Mouse (Mus musculus): ENCODE measurements around the gene Ephx1. TPM values are rescaled to one million over a fixed set of nuclear protein-coding genes. Genes with fewer than 3 reads are reported as not detected.

Ephx1 gene
- 1.3 and 1.7 TPM in 2 replicates for polyA plus RNA-seq (2015; fragmentation: Nextera tagmentation; extraction: Ambion mirVana)

DNA sequence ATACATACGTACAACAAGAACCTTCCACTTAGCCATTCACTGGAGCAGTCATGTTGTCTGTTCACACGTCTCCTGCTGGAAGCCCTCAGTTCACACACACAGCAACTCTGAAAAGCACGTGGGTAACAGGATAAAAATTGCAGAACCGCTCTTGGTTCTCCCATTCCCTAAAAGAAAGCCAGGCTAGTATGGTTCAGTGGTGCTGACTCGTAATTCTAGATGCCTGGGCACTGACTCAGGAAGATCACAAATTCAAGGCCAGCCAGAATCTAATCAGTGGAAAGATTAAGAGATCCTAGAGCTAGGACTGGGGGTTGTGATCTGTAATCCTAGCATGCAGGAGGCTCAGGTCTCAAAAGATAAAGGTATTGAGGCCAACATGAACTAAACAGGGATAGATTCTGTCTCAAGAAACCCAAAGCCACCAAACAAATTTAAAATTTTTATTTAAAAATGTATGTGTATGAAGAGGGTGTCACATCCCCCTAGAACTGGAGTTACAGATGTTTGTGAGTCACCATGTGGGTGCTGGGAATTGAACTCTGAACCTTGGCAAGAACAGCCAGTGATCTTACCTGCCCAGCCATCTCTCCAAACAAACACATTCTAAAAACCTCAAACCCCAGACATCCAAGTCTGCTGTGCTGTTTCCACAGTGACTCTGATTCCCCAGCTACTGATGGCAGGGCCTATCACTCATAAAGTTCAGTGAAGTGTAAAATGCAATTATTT lies at the start of gene Ephx1:
TSS of gene Ephx1 (minus strand) at position 149 of the 732 bp plus-strand sequence.
- Histone ChIP-seq H3K4me3 (no peak within 1 kb of the TSS), H3K4me1 (peaks cover 14% of the 10 kb centered on the region), H3K4me2 (no peak within 1 kb of the TSS), H3K9me3 (replicated peaks) (no peaks in the 10 kb centered on the region), H3K9ac (no peak within 1 kb of the TSS), H3K36me3 (ENCODE audit: poor library complexity, severe bottlenecking) (no peaks in the 10 kb centered on the region), H3K27me3 (peaks cover 10% of the 10 kb centered on the region), H3K27ac (no peak within 1 kb of the TSS)
- 54% methylated on average over 5 of the region's 5 CpGs for WGBS
- ATAC-seq, result no peak

DNA sequence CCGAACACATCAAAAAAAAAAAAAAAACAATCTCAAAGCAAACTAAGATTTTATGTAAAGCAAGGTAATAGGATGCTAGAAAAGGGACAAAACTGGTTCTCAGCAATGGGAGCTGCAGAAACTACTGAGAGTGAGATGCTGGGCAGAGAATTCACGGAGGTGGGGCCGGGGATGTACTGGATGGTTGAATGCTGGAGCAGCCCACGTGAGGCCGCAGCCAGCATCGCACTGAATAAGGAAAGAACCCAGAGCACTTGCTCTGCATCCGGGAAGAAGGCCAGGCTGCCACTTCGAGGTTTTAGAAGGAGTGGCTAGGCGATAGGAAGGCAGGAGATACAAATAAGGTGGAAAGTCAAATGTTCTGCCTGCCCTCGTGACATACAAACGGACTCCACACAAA lies 49.0 kb upstream of the Ephx1 start:
- Histone ChIP-seq H3K9ac (no peak overlapping the region), H3K4me3 (no peak overlapping the region), H3K9me3 (replicated peaks) (no peaks in the 10 kb centered on the region), H3K27ac (no peak overlapping the region), H3K4me1 (no peaks in the 10 kb centered on the region), H3K4me2 (no peak overlapping the region), H3K36me3 (ENCODE audit: poor library complexity, severe bottlenecking) (no peaks in the 10 kb centered on the region), H3K27me3 (no peaks in the 10 kb centered on the region)
- WGBS, result 66% methylated on average over 11 of the region's 11 CpGs
- no peak for ATAC-seq

DNA sequence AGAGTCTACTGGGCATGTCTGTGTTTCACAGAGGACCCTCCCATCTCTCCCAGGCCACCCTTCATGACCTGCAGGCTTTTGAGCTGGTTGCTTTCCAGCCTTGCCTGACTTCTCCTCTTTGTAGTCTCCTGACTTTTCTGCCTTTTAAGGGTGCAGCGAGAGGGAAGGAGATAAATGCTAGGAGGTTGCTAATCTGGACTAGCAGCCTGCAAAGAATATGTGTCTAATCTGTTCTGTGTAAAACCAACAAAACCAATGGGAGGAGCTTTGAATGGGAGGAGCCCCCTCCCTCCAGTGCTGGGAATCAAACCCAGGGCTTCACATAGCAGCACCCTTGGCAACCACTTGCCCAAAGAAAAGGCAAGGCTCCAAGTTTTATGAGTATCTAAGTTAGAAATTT lies 47.6 kb upstream of the Ephx1 start:
- 76% methylated on average over 1 of the region's 1 CpGs for WGBS
- no peak for ATAC-seq
- no peak overlapping the region for H3K9ac ChIP-seq

DNA sequence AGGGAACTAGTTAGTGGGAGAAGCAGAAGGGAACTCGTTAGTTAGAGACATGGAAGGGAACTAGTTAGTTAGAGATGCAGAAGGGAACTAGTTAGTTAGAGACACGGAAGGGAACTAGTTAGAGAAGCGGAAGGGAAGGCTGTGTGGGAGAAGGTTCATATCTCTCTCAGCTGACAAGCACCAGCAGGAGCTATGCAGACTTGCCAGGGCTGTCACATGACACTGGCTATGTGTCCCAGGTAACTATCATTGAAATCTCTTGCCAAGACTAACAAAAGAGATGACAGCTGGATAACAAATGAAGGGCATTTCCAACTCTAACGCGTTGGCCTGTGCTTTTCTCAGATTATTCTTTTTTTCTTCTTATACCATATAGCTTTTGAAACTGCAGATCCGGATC lies 43.9 kb upstream of the Ephx1 start:
- H3K4me3 ChIP-seq, result no peak overlapping the region
- H3K36me3 ChIP-seq (ENCODE audit: poor library complexity, severe bottlenecking), result no peaks in the 10 kb centered on the region
- no peak overlapping the region for H3K9ac ChIP-seq
- no peak overlapping the region for H3K27ac ChIP-seq
- 82% methylated on average over 6 of the region's 6 CpGs for WGBS
- no peak for ATAC-seq
- H3K4me2 ChIP-seq, result no peak overlapping the region
- H3K27me3 ChIP-seq, result no peaks in the 10 kb centered on the region
- H3K9me3 ChIP-seq (replicated peaks), result no peaks in the 10 kb centered on the region
- no peaks in the 10 kb centered on the region for H3K4me1 ChIP-seq

More for the DNA sequence above, 47.6 kb upstream of the Ephx1 start:
- no peak overlapping the region for H3K4me3 ChIP-seq
- no peak overlapping the region for H3K27ac ChIP-seq
- H3K27me3 ChIP-seq, result no peaks in the 10 kb centered on the region
- no peaks in the 10 kb centered on the region for H3K36me3 ChIP-seq (ENCODE audit: poor library complexity, severe bottlenecking)
- no peaks in the 10 kb centered on the region for H3K4me1 ChIP-seq
- H3K4me2 ChIP-seq, result no peak overlapping the region
- H3K9me3 ChIP-seq (replicated peaks), result no peaks in the 10 kb centered on the region

DNA sequence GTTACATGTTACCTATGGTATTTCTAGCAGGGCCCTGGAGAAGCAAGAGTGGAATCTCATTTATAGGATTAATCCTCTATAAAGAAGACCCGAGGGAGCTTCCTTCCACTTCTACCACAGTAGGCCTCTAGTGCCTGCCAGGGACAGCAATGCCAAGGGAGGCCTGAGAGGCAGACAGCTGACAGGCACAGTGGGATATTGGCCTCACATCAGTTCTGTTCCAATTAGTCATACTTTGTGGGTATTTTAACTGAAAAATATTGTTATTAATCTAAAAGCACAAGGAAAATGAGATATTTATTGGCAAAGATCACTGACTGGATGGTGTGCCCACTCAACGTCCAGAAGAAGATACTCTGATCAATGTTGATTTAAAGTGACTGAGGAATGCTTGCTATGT lies 43.3 kb upstream of the Ephx1 start:
- ATAC-seq, result no peak
- Histone ChIP-seq H3K4me2 (no peak overlapping the region), H3K36me3 (ENCODE audit: poor library complexity, severe bottlenecking) (no peaks in the 10 kb centered on the region), H3K27me3 (no peaks in the 10 kb centered on the region), H3K9me3 (replicated peaks) (no peaks in the 10 kb centered on the region), H3K9ac (no peak overlapping the region), H3K4me1 (no peaks in the 10 kb centered on the region), H3K27ac (no peak overlapping the region), H3K4me3 (no peak overlapping the region)
- WGBS, result 80% methylated on average over 2 of the region's 2 CpGs

DNA sequence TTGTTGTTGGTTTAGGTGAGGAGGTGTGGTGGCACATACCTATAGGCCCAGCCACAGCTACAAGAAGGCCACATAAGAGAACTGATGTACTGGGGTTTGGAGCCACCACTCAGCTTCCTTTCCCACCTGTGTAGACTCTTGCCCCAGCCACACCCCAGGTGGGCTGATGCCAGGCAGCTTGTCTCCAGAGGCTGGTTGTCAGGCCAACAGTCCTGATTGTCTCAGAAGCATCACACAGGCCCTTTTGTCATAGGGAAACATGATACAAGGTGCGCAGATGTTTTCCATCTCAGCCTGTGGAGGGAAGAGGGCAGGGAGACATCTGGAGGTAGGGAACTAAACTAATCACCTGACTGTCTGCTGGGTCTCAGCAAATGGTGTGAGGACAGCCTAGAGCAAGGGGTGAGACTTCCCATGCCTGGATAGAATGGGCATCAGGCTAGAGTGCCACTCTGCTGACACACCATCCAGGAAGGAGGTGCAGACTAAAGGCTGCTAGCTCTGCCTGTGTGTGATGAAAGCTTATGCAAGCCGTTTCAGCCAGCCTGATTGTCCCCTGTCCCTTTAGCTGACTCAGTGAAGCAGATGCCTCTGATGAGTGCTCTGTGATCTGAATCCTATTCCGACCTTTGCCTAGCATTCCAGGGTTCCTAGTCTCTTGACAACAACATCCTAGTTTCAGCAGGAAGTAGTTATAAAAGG lies 41.2 kb upstream of the Ephx1 start:
- ATAC-seq, result no peak

DNA sequence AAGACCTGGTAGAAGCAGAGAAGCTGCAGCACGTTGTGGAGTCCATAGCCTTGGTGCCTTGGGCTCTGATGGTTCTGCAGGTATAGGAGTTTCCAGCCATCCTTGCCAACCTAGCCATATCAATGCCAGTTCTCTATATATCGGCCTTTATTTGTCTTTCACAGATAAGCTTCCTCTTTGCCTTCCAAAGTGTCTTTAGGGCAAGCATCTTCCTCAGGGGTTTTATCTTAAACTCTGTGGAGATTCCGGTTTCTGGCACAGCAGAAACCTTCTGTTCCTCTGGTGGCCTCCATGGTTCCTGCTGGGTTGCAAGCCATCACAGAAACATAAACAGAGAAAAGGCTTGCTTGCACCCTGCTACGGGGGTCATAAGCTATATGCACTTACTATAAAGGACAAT lies 32.2 kb upstream of the Ephx1 start:
- ATAC-seq, result no peak
- 87% methylated on average over 4 of the region's 4 CpGs for WGBS
- H3K4me3 ChIP-seq, result no peak overlapping the region

More for the DNA sequence above, 41.2 kb upstream of the Ephx1 start:
- Histone ChIP-seq H3K4me2 (no peak overlapping the region), H3K9ac (no peak overlapping the region), H3K27me3 (no peaks in the 10 kb centered on the region), H3K27ac (no peak overlapping the region), H3K9me3 (replicated peaks) (no peaks in the 10 kb centered on the region), H3K36me3 (ENCODE audit: poor library complexity, severe bottlenecking) (no peaks in the 10 kb centered on the region), H3K4me3 (no peak overlapping the region), H3K4me1 (no peaks in the 10 kb centered on the region)
- WGBS, result 63% methylated on average over 3 of the region's 3 CpGs

DNA sequence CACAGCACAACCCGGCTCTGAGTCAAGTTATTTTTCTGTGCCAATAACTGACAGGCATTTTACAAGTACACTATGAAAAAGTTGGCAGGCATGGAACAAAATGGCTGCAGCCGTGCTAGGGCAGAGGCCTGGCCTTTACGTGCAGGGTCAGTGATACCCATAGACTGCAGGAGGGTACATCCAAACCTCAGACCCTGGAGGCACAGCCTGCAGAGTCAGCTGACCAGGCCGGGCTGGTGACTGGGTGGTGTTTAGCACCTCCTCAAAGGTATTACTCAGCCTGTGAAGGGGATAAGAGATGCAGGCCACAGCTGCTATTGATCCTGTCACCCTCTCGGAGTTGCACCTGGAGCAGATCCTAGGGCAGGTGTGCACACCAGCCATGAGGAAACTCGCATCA lies 30.2 kb upstream of the Ephx1 start, which contains the start of gene 9130409I23Rik:
TSS of gene 9130409I23Rik (plus strand) at position 301 of the 400 bp plus-strand sequence.
- no peaks in the 10 kb centered on the region for H3K36me3 ChIP-seq (ENCODE audit: poor library complexity, severe bottlenecking)

More for the DNA sequence above, 32.2 kb upstream of the Ephx1 start:
- H3K9ac ChIP-seq, result no peak overlapping the region
- no peak overlapping the region for H3K4me2 ChIP-seq
- H3K27me3 ChIP-seq, result no peaks in the 10 kb centered on the region
- no peaks in the 10 kb centered on the region for H3K4me1 ChIP-seq
- H3K9me3 ChIP-seq (replicated peaks), result no peaks in the 10 kb centered on the region
- H3K27ac ChIP-seq, result no peak overlapping the region
- H3K36me3 ChIP-seq (ENCODE audit: poor library complexity, severe bottlenecking), result no peaks in the 10 kb centered on the region

DNA sequence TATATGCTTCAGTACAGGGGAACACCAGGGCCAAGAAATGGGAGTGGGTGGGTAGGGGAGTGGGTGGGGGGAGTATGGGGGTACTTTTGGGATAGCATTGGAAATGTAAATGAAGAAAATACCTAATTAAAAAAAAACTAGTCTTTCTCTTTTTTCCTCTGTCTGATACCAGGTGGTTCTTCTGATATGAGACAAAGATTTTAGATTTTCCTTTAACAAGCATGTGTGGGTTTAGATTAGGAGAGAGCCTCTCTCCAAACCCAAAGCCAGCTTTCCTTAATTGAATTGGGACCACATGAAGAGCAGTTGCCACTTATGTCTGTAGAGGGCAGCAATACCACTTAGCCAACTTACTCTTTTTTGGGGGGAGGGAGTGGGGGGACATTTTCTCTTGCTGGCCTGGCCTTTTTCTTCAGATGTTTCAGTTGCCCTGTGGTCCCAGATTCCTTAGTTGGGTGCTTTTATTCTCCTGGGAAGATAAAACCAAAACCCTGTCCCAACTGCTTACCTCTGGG lies 28.7 kb upstream of the Ephx1 start:
- ATAC-seq, result no peak
- Histone ChIP-seq H3K4me2 (no peak overlapping the region), H3K36me3 (ENCODE audit: poor library complexity, severe bottlenecking) (no peaks in the 10 kb centered on the region), H3K9ac (no peak overlapping the region), H3K4me3 (no peak overlapping the region), H3K4me1 (no peaks in the 10 kb centered on the region), H3K27ac (no peak overlapping the region), H3K9me3 (replicated peaks) (no peaks in the 10 kb centered on the region), H3K27me3 (no peaks in the 10 kb centered on the region)

More for the DNA sequence above, 30.2 kb upstream of the Ephx1 start, which contains the start of gene 9130409I23Rik:
- H3K27me3 ChIP-seq, result no peaks in the 10 kb centered on the region
- H3K4me1 ChIP-seq, result no peaks in the 10 kb centered on the region
- 89% methylated on average over 6 of the region's 6 CpGs for WGBS
- H3K9me3 ChIP-seq (replicated peaks), result no peaks in the 10 kb centered on the region
- H3K9ac ChIP-seq, result no peak within 1 kb of the TSS
- ATAC-seq, result no peak
- no peak within 1 kb of the TSS for H3K4me3 ChIP-seq
- H3K4me2 ChIP-seq, result no peak within 1 kb of the TSS
- no peak within 1 kb of the TSS for H3K27ac ChIP-seq

DNA sequence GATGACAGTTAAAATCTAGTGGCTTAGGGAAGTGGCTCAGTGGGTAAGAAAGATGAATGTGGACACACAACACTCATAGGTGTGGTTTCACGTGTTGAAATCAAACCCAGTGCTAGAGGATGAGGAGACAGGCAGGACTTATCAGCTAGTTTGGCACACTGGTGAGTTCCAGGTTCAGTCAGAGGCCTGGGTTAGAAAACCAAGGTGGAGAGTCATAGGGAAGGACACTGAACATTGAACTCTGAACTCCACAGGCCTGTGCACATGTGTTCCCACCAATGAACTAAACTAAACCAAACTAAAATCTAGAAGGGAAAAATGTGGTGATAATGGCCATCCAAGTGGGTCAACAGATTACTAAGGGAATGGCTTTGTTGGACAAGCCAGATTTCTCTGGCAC lies 26.8 kb upstream of the Ephx1 start:
- no peak overlapping the region for H3K9ac ChIP-seq
- H3K27ac ChIP-seq, result no peak overlapping the region
- no peaks in the 10 kb centered on the region for H3K9me3 ChIP-seq (replicated peaks)
- H3K4me2 ChIP-seq, result no peak overlapping the region
- no peak overlapping the region for H3K4me3 ChIP-seq
- H3K36me3 ChIP-seq (ENCODE audit: poor library complexity, severe bottlenecking), result no peaks in the 10 kb centered on the region
- no peaks in the 10 kb centered on the region for H3K27me3 ChIP-seq
- H3K4me1 ChIP-seq, result no peaks in the 10 kb centered on the region
- ATAC-seq, result no peak
- 72% methylated on average over 1 of the region's 1 CpGs for WGBS

DNA sequence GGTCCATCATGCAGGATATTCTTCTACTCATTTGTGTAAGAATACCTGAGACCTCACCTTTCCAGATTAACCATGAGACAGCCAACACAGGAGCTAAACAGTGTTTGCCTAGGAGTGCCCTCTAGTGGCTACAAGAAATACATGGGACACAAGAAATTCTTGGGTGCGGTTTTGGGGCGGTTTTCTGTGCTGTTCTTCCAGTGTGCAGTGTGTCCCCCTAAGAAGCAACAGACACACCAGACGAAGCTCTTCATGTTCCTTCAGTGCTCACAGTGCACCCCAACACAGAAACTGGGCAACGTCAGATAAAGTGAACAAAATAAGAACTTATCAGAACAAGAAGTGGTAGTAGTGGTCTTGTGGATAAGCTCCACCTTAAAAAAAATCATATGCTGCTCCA lies 18.9 kb upstream of the Ephx1 start:
- no peak for ATAC-seq
- WGBS, result 13% methylated on average over 4 of the region's 4 CpGs

DNA sequence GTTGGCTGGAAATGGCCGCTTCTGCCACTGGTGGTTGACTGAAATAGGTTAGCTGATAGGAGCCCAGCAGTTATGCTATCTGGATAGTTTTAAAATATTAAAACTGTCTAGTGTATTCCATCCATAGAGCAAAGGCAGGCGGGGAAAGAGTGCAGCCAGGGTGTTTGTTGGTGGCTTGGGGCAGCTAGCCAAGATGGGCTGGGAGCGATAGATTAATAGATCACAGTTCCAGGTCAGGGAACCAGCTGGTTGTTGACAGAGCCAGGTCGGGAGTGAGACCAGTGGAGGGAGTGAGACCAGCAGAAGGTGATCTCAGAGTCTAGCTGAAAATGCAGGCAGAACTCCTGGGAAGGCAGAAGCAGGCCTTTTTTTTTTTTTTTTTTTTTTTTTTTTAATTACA lies 16.9 kb upstream of the Ephx1 start:
- Histone ChIP-seq H3K27ac (no peak overlapping the region), H3K9ac (no peak overlapping the region), H3K27me3 (peaks cover 6% of the 10 kb centered on the region; the same call in 1 of the 2 replicates), H3K4me3 (no peak overlapping the region), H3K9me3 (replicated peaks) (no peaks in the 10 kb centered on the region), H3K4me1 (no peaks in the 10 kb centered on the region), H3K4me2 (no peak overlapping the region), H3K36me3 (ENCODE audit: poor library complexity, severe bottlenecking) (no peaks in the 10 kb centered on the region)
- 84% methylated on average over 4 of the region's 4 CpGs for WGBS
- no peak for ATAC-seq

More for the DNA sequence above, 18.9 kb upstream of the Ephx1 start:
- no peaks in the 10 kb centered on the region for H3K9me3 ChIP-seq (replicated peaks)
- no peaks in the 10 kb centered on the region for H3K4me1 ChIP-seq
- peaks cover 6% of the 10 kb centered on the region; the same call in 1 of the 2 replicates for H3K27me3 ChIP-seq
- no peak overlapping the region for H3K9ac ChIP-seq
- no peak overlapping the region for H3K27ac ChIP-seq
- H3K36me3 ChIP-seq (ENCODE audit: poor library complexity, severe bottlenecking), result no peaks in the 10 kb centered on the region
- H3K4me2 ChIP-seq, result no peak overlapping the region
- H3K4me3 ChIP-seq, result no peak overlapping the region
